Mouse (Mus musculus): ENCODE results near the gene Ksr2.

- no peak for TF ChIP-seq SIN3A (IDR thresholded peaks at IDR 0.05; ENCODE audit: low read length)
- no peak for TF ChIP-seq EP300 (IDR thresholded peaks at IDR 0.05; ENCODE audit: low read length)
- TF ChIP-seq CTCF (conservative IDR thresholded peaks at IDR 0.05 in 1 of 2, IDR thresholded peaks at IDR 0.05 in 1 of 2; ENCODE audit: low read depth in 2 of 2, low read length in 2 of 2) = no peak
- TF ChIP-seq HCFC1 (IDR thresholded peaks at IDR 0.05; ENCODE audit: low read depth, low read length) = no peak
- no peak for TF ChIP-seq RAD21 (IDR thresholded peaks at IDR 0.05; ENCODE audit: low read depth, low read length)
- no peak for TF ChIP-seq POLR2A (IDR thresholded peaks at IDR 0.05; ENCODE audit: low read depth, low read length)
- TF ChIP-seq MAZ (IDR thresholded peaks at IDR 0.05; ENCODE audit: low read depth, low read length) = no peak
- TF ChIP-seq CHD2 (IDR thresholded peaks at IDR 0.05; ENCODE audit: low read length) = no peak
- no peak for TF ChIP-seq IRF4 (IDR thresholded peaks at IDR 0.05; ENCODE audit: low read depth, low read length)
- TF ChIP-seq ZMIZ1 (IDR thresholded peaks at IDR 0.05; ENCODE audit: low read depth, low read length) = no peak
- no peak for TF ChIP-seq TCF12 (IDR thresholded peaks at IDR 0.05; ENCODE audit: low read depth, low read length)
These were observed 282.6 kb downstream of the Ksr2 start for GRCm38 (mm10) chr5:117696366-117696765.
